Mouse (Mus musculus): ENCODE measurements around the gene Ak2.

DNA sequence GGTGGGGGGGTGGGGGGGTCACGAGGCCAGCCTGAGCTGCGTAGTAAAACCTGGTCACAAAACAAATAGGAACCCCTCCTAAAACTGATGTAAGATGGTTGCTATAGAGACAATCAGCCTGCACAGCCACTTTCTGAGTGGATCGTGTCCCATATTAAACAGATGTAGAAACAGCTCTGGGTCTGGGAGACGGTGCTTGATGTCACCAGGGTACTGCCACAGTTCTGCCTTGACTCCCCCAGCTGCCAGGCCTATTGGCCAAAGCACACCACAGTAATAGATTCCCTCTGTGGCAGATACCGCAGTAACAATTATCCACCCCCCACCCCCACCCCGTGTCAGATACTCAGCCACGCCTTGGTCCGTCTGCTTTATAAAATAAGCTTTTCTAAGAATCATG is 6.6 kb downstream of the Ak2 start:
- TF ChIP-seq CTCF (IDR thresholded peaks at IDR 0.05; ENCODE audit: control insufficient read depth, insufficient read depth, insufficient read length), result no peak
- TF ChIP-seq USF1 (IDR thresholded peaks at IDR 0.05; ENCODE audit: low read depth), result no peak
- no peak for TF ChIP-seq MYOG (IDR thresholded peaks at IDR 0.05; ENCODE audit: control insufficient read depth, extremely low read depth, insufficient read length)

All from C2C12 (cell line).